Mouse (Mus musculus) brain, adult 10 weeks (tissue): ENCODE data around the gene Gm11273. TPM values are rescaled to one million over a fixed set of nuclear protein-coding genes. Genes with fewer than 3 reads are reported as not detected.

Experiments used
- polyA plus RNA-seq: library from polyadenylated mRNA; stranded (reverse); fragments of 350-450 nt; fragmentation: Illumina TruSeq; extraction: RNeasy Lipid Tissue Mini Kit (QIAGEN cat#74804); gene quantifications from one replicate; pipeline ENCODE4 v1.2.3, GENCODE M21; 2015; ENCODE audit warnings: low read depth, low replicate concordance

The Gm11273 gene
- 15.6 TPM for polyA plus RNA-seq

DNA sequence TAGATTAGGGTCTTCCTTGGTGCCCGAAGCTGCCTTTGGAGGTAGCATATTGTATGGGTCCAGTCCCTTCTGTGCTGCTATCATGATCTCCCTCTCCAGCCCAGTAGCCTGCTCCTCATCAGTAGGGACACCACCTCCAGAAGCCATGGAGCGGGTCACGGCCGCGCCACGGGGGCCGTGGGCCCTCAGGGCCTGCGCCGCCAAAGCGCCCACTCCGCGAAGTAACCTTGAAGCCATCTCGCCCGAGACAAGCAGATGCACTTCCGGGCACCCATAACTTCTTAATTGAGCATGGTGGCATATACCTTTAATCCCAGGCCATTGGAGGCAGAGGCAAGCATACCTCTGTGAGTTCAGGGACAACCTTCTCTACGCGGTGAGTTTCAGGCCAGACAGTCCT is at the start of gene Gm11273:
TSS of gene Gm11273 (minus strand) at position 237 of the 400 bp plus-strand sequence.

GRCm38 (mm10) chr13:21542708-21543107 is 41.5 kb upstream of the Gm11273 start, which contains the start of gene Olfr1366:
TSS of gene Olfr1366 (minus strand) at chr13:21542808.

DNA sequence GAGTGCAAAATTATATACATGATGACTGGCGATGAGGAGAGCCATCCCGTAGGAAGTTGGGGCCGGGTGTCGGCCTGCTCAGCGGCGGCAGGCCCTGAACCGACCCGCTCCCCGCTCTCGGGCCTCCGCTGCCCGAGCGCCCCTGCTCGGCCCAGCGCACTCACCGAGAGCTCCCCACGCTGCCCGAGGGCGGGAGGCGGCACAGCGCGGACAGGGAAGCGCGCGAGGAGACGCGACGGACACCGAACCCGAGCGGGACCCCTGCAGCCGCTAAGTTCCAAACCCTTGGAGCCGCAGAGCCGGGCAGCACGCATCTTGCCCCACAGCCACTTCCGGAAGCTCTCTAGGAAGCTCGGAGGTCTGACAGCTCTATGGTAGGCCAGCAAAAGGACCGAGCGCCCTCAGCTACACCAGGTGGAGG is 29.6 kb upstream of the Gm11273 start, which contains the start of gene Zkscan8:
TSS of gene Zkscan8 (minus strand) at position 340 of the 421 bp plus-strand sequence.

DNA sequence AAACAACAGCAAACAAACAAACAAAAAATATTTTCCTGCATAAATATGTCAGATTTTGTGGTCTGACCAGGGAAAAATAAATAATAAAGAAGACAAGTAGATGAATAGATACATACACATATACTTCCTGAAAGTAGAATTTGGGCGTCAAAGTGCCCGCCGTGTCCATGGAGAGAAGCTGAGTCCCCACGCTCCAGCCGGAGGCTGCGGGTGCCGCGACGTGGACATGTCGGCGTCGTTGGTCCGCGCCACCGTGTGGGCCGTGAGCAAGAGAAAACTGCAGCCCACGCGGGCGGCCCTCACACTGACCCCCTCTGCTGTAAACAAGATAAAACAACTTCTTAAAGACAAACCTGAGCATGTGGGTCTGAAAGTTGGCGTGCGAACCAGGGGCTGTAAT is 6.1 kb downstream of the Gm11273 start, which contains the start of gene AK157302:
TSS of gene AK157302 (plus strand) at position 144 of the 400 bp plus-strand sequence.

GRCm38 (mm10) chr13:21478759-21479670 is 22.2 kb downstream of the Gm11273 start, which contains the start of the genes Zkscan4 and Gm10065:
TSS of gene Zkscan4 (plus strand) at chr13:21478907.
TSS of gene Gm10065 (minus strand) at chr13:21479441.

GRCm38 (mm10) chr13:21468061-21469019 is 32.9 kb downstream of the Gm11273 start, which contains the start of gene Nkapl:
TSS of gene Nkapl (minus strand) at chr13:21468509.

DNA sequence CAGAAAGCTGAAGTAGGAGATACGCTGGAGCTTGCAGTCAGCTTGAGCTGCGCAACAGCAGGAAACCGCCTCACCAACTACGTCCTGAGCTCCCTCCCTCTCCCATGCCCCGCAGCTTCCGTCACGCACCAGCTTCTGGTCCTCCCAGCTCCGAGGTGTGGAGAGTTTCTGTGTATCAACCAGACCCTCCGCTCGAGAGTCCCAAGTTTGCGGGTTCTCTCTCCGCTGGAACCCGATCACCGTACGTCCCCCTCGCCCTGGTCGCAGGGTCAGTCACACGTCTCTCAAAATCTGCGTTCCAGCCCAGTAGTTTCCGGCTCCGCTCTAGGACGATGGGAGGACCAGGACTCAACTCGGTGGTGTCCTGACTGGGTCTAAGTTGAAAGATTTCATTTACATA is 47.8 kb downstream of the Gm11273 start, which contains the start of gene Zscan26:
TSS of gene Zscan26 (minus strand) at position 282 of the 400 bp plus-strand sequence.

Other genes starting within 250 kb of the Gm11273 start
- not detected for gene Gpx5, start 208.7 kb downstream of the Gm11273 start, polyA plus RNA-seq
- 1.0 TPM for gene Gpx6, start 189.3 kb downstream of the Gm11273 start, polyA plus RNA-seq
- gene Olfr1367, start 154.5 kb downstream of the Gm11273 start, polyA plus RNA-seq = not detected
- gene Zscan12, start 138.6 kb downstream of the Gm11273 start, polyA plus RNA-seq = 6.4 TPM
- 31.8 TPM for gene Zkscan3, start 98.7 kb downstream of the Gm11273 start, polyA plus RNA-seq
- gene Pgbd1, start 60.4 kb downstream of the Gm11273 start, polyA plus RNA-seq = 2.6 TPM
- 68.2 TPM for gene Zscan26, start 47.7 kb downstream of the Gm11273 start, polyA plus RNA-seq
- 0.62 TPM for gene Nkapl, start 32.9 kb downstream of the Gm11273 start, polyA plus RNA-seq
- 4.5 TPM for gene Zkscan4, start 22.5 kb downstream of the Gm11273 start, polyA plus RNA-seq
- gene Gm10065, start 22.0 kb downstream of the Gm11273 start, polyA plus RNA-seq = not detected
- 2.2 TPM for gene AK157302, start 6.2 kb downstream of the Gm11273 start, polyA plus RNA-seq
- gene Zkscan8, start 29.7 kb upstream of the Gm11273 start, polyA plus RNA-seq = 8.6 TPM
- not detected for gene Olfr1366, start 41.4 kb upstream of the Gm11273 start, polyA plus RNA-seq
- not detected for gene Olfr1535, start 58.5 kb upstream of the Gm11273 start, polyA plus RNA-seq
- gene Olfr1364, start 80.3 kb upstream of the Gm11273 start, polyA plus RNA-seq = not detected
- not detected for gene Olfr1362, start 112.6 kb upstream of the Gm11273 start, polyA plus RNA-seq
- not detected for gene Olfr11, start 141.1 kb upstream of the Gm11273 start, polyA plus RNA-seq
- not detected for gene Olfr1361, start 162.0 kb upstream of the Gm11273 start, polyA plus RNA-seq
- not detected for gene Olfr1360, start 176.0 kb upstream of the Gm11273 start, polyA plus RNA-seq
- not detected for gene Olfr1359, start 196.7 kb upstream of the Gm11273 start, polyA plus RNA-seq
- gene Hist1h2bl, start 214.7 kb upstream of the Gm11273 start, polyA plus RNA-seq = not detected
- gene Hist1h2ai, start 215.0 kb upstream of the Gm11273 start, polyA plus RNA-seq = not detected
- not detected for gene Hist1h3h, start 216.2 kb upstream of the Gm11273 start, polyA plus RNA-seq
- not detected for gene Hist1h2bm, start 220.6 kb upstream of the Gm11273 start, polyA plus RNA-seq
- 1.7 TPM for gene Hist1h4j, start 233.6 kb upstream of the Gm11273 start, polyA plus RNA-seq
- gene Hist1h4k, start 249.1 kb upstream of the Gm11273 start, polyA plus RNA-seq = 4.7 TPM